Mouse (Mus musculus) embryo, embryonic 10 days (tissue): ENCODE results near the gene Timp2.

ENCODE experiments used
- DNase-seq: peaks from one replicate; pipeline ENCODE4 v3.0.0-alpha.2; 2015; ENCODE audit warnings: low spot score

Timp2 gene

DNA sequence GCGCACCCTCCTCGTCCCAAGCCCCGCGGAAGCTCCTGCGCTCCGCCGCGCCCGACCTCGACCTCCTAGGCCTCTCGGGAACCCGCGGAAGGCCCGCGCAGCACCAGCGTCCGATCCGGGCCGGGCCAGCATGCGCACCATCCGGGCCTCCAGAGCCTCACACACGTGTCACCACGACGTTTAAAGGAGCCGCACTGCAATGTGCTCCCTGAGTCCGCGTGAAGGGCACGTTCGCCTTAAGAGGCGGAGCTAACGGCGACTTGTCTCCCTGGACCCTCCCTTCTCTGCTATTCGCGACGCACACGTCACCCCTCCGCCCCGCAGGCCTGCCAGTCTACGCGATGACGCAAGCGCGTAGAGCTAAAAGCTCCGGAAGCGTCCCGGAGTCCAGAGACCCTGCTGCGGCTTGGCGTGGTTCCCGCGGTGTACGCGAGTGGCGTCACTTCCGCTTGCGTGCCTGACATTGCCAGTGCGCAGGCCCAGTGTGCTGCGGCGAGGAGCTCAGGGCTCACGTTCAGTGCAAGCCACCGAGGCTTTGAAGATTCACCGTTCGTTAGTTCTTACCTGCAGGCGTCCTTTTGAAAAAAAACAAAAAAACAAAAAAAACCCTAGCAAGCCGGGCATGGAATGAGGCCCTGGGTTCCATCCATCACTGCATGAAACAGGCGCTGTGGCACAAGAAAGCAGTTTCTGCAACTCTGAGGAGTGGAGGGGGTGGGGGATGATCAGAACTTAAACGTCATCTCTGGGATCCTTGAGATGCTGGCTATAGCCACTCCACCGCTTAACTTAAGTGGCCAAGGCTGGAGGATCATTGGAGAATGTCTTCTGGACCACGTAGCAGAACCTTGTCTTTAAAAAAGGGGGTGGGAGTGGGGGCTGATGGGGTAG is 65.3 kb downstream of the Timp2 start, which contains the start of gene Usp36:
TSS of gene Usp36 (minus strand) at position 246 of the 891 bp plus-strand sequence.
- DNase-seq = peak; percentile 100

DNA sequence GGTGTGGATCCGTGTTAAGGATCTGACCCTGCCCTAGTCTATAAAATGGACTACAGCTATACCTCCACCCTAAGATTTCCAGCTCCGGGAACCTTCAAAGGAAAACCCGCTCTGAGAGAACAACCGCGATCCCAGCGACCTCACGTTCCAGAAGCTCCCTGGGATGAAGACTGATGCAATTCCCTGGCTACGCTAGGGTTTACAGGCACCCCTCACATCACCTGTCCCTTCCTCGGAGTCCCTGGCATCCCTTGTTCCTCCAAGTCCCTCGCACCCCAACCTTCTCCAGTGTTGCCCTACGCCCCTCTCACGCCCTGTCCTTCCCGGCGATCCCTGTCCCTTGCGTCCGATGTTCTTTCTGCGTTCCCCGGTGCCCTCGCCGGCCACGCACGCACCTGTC is 66.0 kb downstream of the Timp2 start:
- peak; percentile 48 for DNase-seq

GRCm38 (mm10) chr11:118289037-118289511 is 66.5 kb downstream of the Timp2 start:
- peak; percentile 67 for DNase-seq

- no peak for DNase-seq
Observed at GRCm38 (mm10) chr11:118287573-118287972, 68.0 kb downstream of the Timp2 start.

DNA sequence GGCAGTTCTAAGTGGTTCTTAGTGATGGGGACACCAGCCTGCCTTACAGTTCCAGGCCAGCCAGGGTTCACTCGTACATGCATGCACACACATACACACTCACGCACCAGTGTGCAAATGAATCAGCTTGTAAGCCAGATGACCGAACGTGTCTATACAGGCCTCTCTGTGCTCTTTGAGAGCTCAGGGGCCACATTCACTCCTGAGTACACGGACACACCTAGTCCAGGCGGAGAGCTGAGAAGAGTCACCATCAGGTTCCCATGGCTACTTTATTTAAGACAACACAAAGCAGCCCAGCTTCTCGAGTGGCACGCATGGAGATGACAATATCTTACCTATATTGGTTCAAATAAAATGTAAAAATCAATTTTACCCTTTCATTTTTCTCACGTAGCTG is 69.1 kb downstream of the Timp2 start:
- DNase-seq = no peak

- no peak for DNase-seq
Observed at GRCm38 (mm10) chr11:118285791-118286190, 69.7 kb downstream of the Timp2 start.

GRCm38 (mm10) chr11:118280218-118280617 is 75.3 kb downstream of the Timp2 start:
- no peak for DNase-seq

GRCm38 (mm10) chr11:118276328-118276727 is 79.2 kb downstream of the Timp2 start:
- no peak for DNase-seq

GRCm38 (mm10) chr11:118275092-118275491 is 80.4 kb downstream of the Timp2 start:
- no peak for DNase-seq

GRCm38 (mm10) chr11:118269827-118270226 is 85.7 kb downstream of the Timp2 start:
- DNase-seq = peak; percentile 48

DNA sequence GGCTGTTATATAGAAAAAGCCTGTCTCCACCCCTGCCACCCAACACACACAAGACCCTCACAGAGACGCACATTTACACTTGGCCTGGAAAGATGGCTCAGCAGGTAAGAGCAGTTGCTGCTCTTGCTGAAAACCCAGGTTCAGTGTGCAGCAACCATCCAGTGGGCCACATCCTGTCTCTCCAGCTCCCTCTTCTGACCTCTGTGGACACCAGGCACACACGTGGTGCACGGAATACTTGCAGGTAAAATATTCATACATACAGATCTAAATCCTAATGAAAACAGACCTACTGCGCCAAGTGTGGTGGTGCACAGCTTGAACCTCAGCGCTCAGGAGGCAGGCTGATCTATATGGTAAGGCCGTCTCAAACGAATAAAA is 88.9 kb downstream of the Timp2 start:
- DNase-seq = no peak

DNA sequence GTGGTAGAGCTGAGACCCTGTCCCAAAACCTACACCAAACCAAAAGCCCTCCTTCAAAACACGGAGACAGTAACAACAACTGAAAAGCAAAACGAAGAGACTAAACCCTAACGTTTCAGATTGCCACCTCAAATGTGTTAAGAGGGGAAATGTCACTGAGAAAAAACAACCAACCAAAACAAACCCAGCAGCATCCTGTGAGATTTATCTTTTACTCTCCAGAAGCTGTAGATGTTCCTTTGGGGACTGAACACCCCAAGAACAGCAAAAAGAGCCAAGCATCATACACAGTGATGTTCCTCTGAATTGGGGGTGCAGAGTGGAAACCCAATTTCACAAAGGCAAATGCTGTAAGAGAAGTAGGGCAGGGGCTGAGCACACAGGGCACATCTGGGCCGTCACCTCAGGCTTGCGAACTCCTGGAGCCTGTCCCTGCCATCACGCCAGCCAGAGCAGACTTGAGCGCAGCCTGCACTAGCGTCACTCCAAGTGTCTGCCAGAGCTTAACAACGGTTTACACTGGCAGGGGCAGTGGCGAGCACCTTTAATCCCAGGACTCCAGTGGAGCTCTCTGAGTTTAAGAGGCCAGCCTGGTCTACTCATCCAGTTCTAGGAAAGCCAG is 89.4 kb downstream of the Timp2 start:
- no peak for DNase-seq

DNA sequence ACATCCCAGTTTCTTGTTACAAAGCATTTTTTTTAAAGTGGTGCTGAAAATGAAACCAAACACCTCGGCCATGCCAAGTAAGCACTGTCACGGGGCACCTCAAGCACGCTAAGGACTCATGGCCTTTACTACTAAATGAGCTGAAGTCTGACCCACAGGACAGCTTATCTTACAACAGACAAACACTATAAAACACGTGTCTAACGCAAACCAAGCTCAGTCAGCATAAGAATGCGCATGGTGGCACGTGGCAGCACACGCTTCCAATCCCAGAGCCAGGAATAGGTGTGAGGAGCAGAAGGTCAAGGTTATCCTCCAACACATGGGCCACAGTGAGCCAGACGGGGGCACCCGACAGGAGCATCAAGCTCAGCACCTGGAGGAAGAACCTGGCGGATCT is 89.9 kb downstream of the Timp2 start:
- DNase-seq = no peak

DNA sequence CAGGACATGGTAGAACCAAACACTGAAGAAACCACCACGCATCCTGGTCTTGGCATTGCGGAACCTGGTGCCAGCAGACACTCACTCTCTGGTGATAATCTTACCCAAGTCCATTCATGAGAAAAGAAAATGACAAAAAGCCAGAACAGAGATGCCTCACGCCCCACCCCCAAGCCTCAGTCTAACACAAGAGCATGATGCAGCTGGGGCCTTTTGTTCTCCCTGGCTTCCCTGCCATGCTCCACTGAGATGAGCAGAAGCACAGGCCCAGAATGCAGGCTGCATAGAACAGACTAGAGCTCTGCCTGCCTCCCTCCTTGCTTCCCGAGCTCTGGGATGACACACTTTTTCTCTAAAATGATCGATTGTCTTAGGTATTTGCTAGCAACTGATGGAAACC is 92.4 kb downstream of the Timp2 start:
- DNase-seq = no peak

- no peak for DNase-seq
Observed at GRCm38 (mm10) chr11:118260081-118260480, 95.5 kb downstream of the Timp2 start.

DNA sequence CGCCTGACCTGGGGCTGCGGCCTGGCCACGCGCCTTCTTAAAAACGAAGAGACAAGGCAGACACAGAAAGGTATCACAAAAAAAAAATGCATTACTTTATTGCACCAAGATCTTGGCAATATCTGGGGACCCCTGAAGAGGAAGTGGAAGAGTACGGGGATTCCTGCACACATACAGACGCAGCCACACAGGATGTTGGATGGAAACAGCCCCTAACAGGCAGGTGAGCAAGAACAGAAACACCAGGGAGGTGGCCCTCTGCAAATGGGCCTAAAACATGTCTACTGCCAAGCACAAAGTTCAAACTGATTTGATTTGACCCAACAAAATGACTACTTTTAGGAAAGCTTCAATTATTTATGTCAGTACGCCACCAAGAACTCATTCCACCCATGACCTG is 96.0 kb downstream of the Timp2 start:
- no peak for DNase-seq

- DNase-seq = no peak
Observed at GRCm38 (mm10) chr11:118256371-118256770, 99.2 kb downstream of the Timp2 start.

DNA sequence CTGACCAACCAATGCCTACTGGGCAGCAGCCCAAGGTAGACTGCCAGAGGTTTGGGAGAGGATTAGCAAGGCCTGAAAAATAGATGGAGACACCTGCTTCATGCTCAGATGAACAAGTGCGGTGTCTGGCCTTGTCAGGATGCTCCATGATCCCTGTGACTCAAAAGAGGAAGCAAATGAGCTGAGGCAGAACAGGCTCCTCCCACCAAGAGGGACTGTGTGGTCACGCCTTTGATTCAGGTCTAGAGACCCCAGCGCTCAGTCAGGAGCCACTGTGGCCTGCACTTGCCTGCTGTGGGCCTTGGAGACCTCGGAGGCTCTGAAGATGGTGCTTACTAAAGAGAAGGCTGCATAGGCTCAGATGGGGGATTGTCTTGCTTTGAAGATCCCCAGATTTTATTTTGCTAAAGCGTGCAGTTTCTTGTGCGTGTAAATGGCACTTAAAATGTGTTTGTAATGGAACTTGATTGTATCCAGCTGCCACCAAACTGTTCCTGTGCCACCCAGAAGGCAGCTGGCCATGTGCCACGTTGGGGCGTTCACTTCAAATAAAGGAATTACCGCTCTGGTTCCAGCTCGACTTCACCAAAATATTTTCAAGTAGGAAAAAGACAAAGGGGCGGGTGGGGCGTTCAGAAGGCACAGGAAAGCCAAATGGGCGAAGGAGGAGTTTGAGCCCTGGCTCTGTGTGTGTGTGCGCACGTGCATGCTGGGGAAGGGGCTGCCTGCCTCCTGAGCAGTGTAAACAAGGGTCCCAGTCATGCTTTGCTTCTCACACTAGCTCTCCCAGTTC is 101.2 kb downstream of the Timp2 start:
- DNase-seq = no peak

DNA sequence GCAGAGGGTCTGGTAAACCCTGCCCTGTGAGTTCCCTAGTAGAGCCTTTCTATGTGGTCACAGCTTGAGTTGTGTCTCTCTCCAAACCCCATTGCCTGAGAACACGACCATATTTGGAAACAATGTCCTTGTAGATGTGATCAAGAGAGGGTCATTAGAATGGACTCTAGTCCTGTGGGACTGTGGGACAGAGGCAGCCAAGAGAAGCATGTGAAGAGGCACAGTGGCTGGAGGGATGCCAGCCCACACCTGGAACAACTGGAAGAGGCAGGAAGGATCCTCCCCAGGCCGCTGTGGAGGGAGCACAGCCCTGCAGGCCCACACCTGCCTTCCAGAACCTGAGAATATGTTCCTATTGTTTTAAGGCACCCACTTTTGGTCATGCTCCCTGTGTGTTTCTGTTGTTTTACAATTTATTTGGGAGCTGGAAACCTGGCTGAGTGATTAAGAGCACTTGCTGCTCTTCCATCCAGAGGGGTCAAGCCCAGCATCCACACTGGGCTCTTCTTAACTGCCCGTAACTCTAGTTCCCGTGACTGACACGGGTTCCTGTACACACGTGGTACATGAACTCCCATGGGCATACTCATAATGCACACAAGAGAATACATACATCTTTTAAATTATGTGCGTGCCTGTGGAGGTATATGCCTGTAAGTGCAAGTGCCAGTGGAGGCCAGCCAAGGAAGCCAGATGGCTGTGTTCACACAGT is 101.9 kb downstream of the Timp2 start:
- no peak for DNase-seq
